Mouse (Mus musculus): ENCODE measurements around the gene Mroh2a.

Mroh2a gene

DNA sequence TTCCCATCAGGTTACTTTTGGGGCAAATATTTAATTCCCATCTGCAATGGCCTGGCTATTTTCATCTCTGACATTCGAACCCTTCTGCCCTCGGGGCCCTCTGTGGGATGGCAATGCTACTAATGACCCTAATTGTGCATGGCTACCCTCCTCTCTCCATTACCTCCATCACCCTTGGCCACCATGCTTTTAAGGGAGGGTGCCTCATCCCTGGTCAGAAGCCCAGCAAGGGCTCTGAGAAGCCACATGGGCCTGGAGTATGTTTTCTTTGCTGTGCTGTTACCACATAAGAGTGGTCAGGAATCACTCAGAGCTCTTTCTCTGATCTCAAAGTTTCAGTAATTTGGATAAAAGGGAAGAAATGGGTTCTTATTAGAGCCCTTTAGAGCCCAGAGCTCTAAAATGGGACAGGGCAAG is 72.8 kb downstream of the Mroh2a start:
- in situ Hi-C loops (cut with MboI; ENCODE audit: low pct_unique_long_range_greater_than_20kb in 1 of 2, low sequenced_read_pairs in 2 of 2, unreplicated experiment in 1 of 2), result no loop called here

GRCm38 (mm10) chr1:88300301-88301050 is 73.7 kb downstream of the Mroh2a start:
- in situ Hi-C loops (cut with MboI; ENCODE audit: low pct_unique_long_range_greater_than_20kb in 1 of 2, low sequenced_read_pairs in 2 of 2, unreplicated experiment in 1 of 2), result no loop called here

DNA sequence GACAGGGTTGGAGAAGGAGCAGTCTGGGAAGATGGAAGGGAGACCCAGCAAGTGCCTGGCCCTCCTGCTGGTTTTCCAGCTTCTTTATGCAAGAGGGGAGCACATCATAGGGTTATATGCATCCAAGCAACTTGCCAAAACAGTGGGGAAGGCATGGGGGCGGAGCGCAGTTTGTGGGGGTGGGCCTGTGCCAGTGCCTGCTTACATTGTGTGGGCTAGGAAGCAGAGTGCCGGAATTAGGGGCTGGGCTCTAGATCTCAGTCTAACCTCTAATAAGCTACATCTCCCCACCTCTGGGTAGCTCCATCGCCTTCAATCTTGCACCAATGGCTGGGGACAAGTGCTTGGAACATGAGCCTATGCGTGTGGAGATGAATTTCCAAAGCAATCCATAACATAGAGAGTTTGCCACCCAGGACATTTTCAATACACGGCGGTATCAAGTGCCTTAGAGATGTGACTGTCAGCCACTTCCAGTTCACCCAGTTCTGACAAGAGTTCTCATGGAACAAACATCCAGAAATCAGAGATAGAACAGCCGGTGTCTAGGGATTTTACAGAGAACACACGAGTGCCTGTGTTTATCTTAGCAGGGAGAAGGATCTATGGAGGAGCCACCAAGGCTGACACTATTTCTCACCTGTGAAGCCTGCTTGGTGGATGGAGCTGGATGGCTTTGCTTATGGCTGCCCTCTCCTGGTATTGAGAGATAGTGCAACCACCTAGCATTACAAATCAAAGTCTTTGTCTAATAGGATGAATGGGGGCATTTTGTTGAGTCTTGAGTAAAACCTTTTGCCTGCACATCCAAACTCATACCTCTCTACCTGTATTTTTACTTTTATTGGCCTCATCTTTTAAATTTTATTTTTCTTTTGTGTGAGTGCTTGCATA is 74.6 kb downstream of the Mroh2a start:
- in situ Hi-C loops (cut with MboI; ENCODE audit: low pct_unique_long_range_greater_than_20kb in 1 of 2, low sequenced_read_pairs in 2 of 2, unreplicated experiment in 1 of 2), result no loop called here

DNA sequence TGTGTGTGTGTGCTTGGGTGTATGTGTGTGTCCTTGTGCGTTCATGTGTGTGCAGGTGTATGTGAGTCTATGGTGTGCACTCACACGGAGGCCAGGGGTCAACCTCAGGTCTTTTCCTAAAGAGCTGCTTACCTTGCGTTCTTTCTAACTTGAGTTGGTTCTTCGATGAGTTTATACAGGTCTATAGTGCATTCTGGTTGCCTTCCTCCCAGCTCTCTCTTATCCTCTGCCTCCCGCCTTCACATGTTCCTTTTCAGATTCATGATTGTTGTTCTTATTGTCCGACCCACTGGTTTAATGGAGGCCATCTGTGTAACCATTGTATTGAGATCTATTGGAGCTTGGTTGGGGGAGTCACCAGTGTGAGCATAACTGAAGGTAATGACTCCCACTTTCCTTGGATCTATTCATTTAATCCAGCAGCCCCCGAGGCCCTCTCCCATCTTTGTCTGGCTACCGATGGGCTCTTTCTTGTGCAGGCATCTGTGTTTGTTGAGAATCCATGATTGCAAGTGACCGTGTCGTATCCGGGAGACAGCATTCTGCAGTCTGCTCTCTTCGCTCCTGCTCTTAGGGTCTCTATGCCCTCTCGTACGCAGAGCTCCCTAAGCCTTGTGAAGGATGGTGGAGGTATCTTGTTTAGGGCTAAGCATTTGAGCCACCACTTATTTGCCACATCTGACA is 75.4 kb downstream of the Mroh2a start:
- in situ Hi-C loops (cut with MboI; ENCODE audit: low pct_unique_long_range_greater_than_20kb in 1 of 2, low sequenced_read_pairs in 2 of 2, unreplicated experiment in 1 of 2), result no loop called here

- in situ Hi-C loops (cut with MboI; ENCODE audit: low pct_unique_long_range_greater_than_20kb in 1 of 2, low sequenced_read_pairs in 2 of 2, unreplicated experiment in 1 of 2), result no loop called here
Measured at GRCm38 (mm10) chr1:88303762-88304161, 77.0 kb downstream of the Mroh2a start.

- in situ Hi-C loops (cut with MboI; ENCODE audit: low pct_unique_long_range_greater_than_20kb in 1 of 2, low sequenced_read_pairs in 2 of 2, unreplicated experiment in 1 of 2), result no loop called here
Measured at GRCm38 (mm10) chr1:88304261-88304985, 77.6 kb downstream of the Mroh2a start.

- in situ Hi-C loops (cut with MboI; ENCODE audit: low pct_unique_long_range_greater_than_20kb in 1 of 2, low sequenced_read_pairs in 2 of 2, unreplicated experiment in 1 of 2), result loop anchor here in 1 of 2 experiments (5.0 kb wide), 1 partner anchor 83 kb away; no protein-coding TSS in a partner anchor
Measured at GRCm38 (mm10) chr1:88305018-88305795, 78.4 kb downstream of the Mroh2a start.

GRCm38 (mm10) chr1:88306543-88306942 is 79.8 kb downstream of the Mroh2a start:
- in situ Hi-C loops (cut with MboI; ENCODE audit: low pct_unique_long_range_greater_than_20kb in 1 of 2, low sequenced_read_pairs in 2 of 2, unreplicated experiment in 1 of 2), result loop anchor here in 1 of 2 experiments (5.0 kb wide), 1 partner anchor 84 kb away; no protein-coding TSS in a partner anchor

- in situ Hi-C loops (cut with MboI; ENCODE audit: low pct_unique_long_range_greater_than_20kb in 1 of 2, low sequenced_read_pairs in 2 of 2, unreplicated experiment in 1 of 2), result loop anchor here in 1 of 2 experiments (5.0 kb wide), 1 partner anchor 85 kb away; no protein-coding TSS in a partner anchor
Measured at GRCm38 (mm10) chr1:88307180-88307579, 80.4 kb downstream of the Mroh2a start.

DNA sequence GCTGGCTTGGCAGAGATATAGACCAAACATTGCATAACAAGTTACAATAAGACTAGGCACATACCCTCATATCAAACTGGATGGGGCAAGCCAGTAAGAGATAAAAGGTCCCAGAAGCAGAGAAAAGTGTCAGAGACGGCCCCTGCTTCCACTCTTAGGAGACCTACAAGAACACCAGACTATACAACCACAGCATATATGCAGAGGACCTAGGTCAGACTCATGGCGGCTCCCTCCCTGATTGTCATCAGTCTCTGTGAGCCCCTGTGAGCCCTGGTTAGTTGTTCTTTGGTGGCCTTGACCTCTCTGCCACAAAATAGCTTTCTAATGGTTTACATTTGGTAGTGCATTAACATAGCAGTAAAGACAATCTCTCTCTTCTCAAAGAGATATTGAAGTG is 82.2 kb downstream of the Mroh2a start:
- in situ Hi-C loops (cut with MboI; ENCODE audit: low pct_unique_long_range_greater_than_20kb in 1 of 2, low sequenced_read_pairs in 2 of 2, unreplicated experiment in 1 of 2), result loop anchor here in 1 of 2 experiments (5.0 kb wide), 1 partner anchor 87 kb away; no protein-coding TSS in a partner anchor

DNA sequence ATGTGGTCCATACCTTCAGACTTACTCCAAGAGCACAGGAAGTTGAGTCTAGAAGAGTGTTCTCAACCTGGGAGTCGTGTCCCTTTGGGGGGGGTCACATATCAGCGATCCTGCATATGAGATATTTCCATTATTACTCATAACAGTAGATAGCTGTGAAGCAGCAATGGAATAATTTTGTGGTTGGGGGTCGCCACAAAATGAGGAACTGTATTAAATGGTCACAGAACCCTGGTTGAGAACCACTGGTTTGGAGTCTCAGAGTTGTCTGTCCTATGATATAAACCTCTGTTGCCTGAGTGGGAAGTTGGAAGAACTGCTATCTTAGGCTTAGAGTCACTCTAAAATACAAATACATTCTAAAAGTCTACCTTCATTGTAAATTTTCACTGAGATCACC is 83.1 kb downstream of the Mroh2a start:
- in situ Hi-C loops (cut with MboI; ENCODE audit: low pct_unique_long_range_greater_than_20kb in 1 of 2, low sequenced_read_pairs in 2 of 2, unreplicated experiment in 1 of 2), result loop anchor here in 1 of 2 experiments (5.0 kb wide), 1 partner anchor 88 kb away; no protein-coding TSS in a partner anchor

- in situ Hi-C loops (cut with MboI; ENCODE audit: low pct_unique_long_range_greater_than_20kb in 1 of 2, low sequenced_read_pairs in 2 of 2, unreplicated experiment in 1 of 2), result no loop called here
Measured at GRCm38 (mm10) chr1:88310349-88310748, 83.6 kb downstream of the Mroh2a start.

Data from mouse embryonic stem cell (cell line).